Comparison of ENCODE assay signal across 21 mouse cellular contexts in genomic region chrX:100686527-100686926, GRCm38 (mm10). TPM values are rescaled to one million over a fixed set of nuclear protein-coding genes. Genes with fewer than 3 reads are reported as not detected.
DNase-seq lines count a peak whose midpoint lies in the region; ATAC-seq and TF ChIP-seq lines count a peak whose summit lies in the region.
"Had no signal": no experiment of that assay in that cellular context is flagged by ENCODE, and none has a peak within 500 bp of the region (broad histone marks: within the 10 kb centered on the region; RNA-seq: fewer than 3 reads in every experiment).

No protein-coding gene starts in this region.

- H3K4me1 ChIP-seq in liver, adult 2 months (ENCODE audit: control insufficient read depth, insufficient read depth, low read length) = no peaks in the 10 kb centered on the region; the same call in 1 of the 2 replicates
- H3K4me1 ChIP-seq in liver, embryonic 12.5 days = no peaks in the 10 kb centered on the region
- H3K4me1 ChIP-seq: midbrain, embryonic 12.5 days; neural tube, embryonic 15.5 days had no signal

- no peaks in the 10 kb centered on the region for H3K36me3 ChIP-seq in liver, adult 2 months (ENCODE audit: control insufficient read depth, insufficient read depth, low read length)
- peaks cover 56% of the 10 kb centered on the region for H3K36me3 ChIP-seq in liver, embryonic 12.5 days
- H3K36me3 ChIP-seq: neural tube, embryonic 15.5 days had no signal

- TF ChIP-seq CTCF in liver, adult 2 months (IDR thresholded peaks at IDR 0.05; ENCODE audit: low read depth, low read length) = no peak

- no peak for ATAC-seq in liver, embryonic 12.5 days
- no peak for ATAC-seq in megakaryocyte-erythroid progenitor cell, adult 5-6 weeks (replicated peaks; ENCODE audit: low FRiP score, low TSS enrichment, poor library complexity, severe bottlenecking)
- ATAC-seq: forebrain, embryonic 16.5 days had no signal

- no peaks in the 10 kb centered on the region for H3K79me2 ChIP-seq in liver, adult 2 months (ENCODE audit: control insufficient read depth, insufficient read depth, low read length)

- H3K4me3 ChIP-seq in liver, adult 2 months (ENCODE audit: insufficient read depth, low read depth, low read length) = no peak overlapping the region
- no peak overlapping the region for H3K4me3 ChIP-seq in liver, embryonic 12.5 days
- H3K4me3 ChIP-seq: midbrain, embryonic 12.5 days; neural tube, embryonic 15.5 days had no signal

- H3K9me3 ChIP-seq in liver, embryonic 12.5 days (replicated peaks) = no peaks in the 10 kb centered on the region
- H3K9me3 ChIP-seq: midbrain, embryonic 12.5 days; neural tube, embryonic 15.5 days had no signal

- no peak overlapping the region for H3K27ac ChIP-seq in liver, adult 2 months (replicated peaks; ENCODE audit: insufficient read depth, low read depth, low read length)
- no peak overlapping the region for H3K27ac ChIP-seq in liver, embryonic 12.5 days
- H3K27ac ChIP-seq: macrophage; midbrain, embryonic 12.5 days; neural tube, embryonic 15.5 days had no signal

- peak; percentile 14 for DNase-seq in adrenal gland, postnatal 10 days
- no peak for DNase-seq in adrenal gland, postnatal 25 days
- DNase-seq in liver, adult 2 months (ENCODE audit: extremely low read depth, low read depth, low spot score) = peak; percentile 0
- peak; percentile 15 for DNase-seq in NIH3T3 (ENCODE audit: low read depth)
- peak; percentile 1 for DNase-seq in lung, postnatal 14 days
- no peak for DNase-seq in heart, adult 11 months
- DNase-seq: cerebellum, postnatal 10 days; embryo, embryonic 11 days; heart, adult 18-20 months; heart, postnatal 4 days; left cerebral cortex, postnatal 4 days; right cerebral cortex, postnatal 4 days; thymus, postnatal 36 days had no signal

- no peak overlapping the region for H3K4me2 ChIP-seq in liver, embryonic 12.5 days
- H3K4me2 ChIP-seq: liver, embryonic 11.5 days; midbrain, embryonic 12.5 days; neural tube, embryonic 15.5 days had no signal

- 5% methylated on average over 3 of the region's 3 CpGs for WGBS in liver, adult 2 months
- 72% methylated on average over 3 of the region's 3 CpGs for WGBS in liver, embryonic 12.5 days (ENCODE audit: insufficient replicate concordance)

- no peak overlapping the region for H3K9ac ChIP-seq in liver, adult 2 months (ENCODE audit: low read depth, low read length)
- H3K9ac ChIP-seq in liver, embryonic 12.5 days = no peak overlapping the region
- H3K9ac ChIP-seq: midbrain, embryonic 12.5 days; neural tube, embryonic 15.5 days had no signal

- no peaks in the 10 kb centered on the region for H3K27me3 ChIP-seq in liver, adult 2 months (ENCODE audit: control insufficient read depth, insufficient read depth, low read length)
- 0 out of 2 replicates have a peak, but pooled peaks cover 3% of the 10 kb centered on the region for H3K27me3 ChIP-seq in liver, embryonic 12.5 days (replicated peaks)

- no peak for TF ChIP-seq POLR2A in liver, adult 2 months (IDR thresholded peaks at IDR 0.05; ENCODE audit: extremely low read depth, insufficient read depth, low read length)

RNA-seq across cellular contexts. Expression of gene Gdpd2, which starts 43.1 kb away (rescaled TPM):
- 1 to 10 TPM in 1 of 2 experiments, under 1 TPM in 1; 0.69 to 1.2 TPM for total RNA-seq in adrenal gland, postnatal 10 days (2021)
- total RNA-seq in adrenal gland, postnatal 25 days (2021) = 0.58 TPM in 1 of 2 replicates, not detected in the other
- total RNA-seq in liver, adult 2 months (2014; rRNA removed) = not detected in 2 replicates
- not detected in 2 replicates for polyA plus RNA-seq in liver, adult 2 months (2012; rRNA removed)
- polyA plus RNA-seq in liver, embryonic 12.5 days (2016; fragmentation: Nextera tagmentation; extraction: Ambion mirVana) = 0.08 and 0.39 TPM in 2 replicates
- not detected in 2 replicates for total RNA-seq in megakaryocyte-erythroid progenitor cell, adult 5-6 weeks (2014; fragmentation: Nextera tagmentation)
- 1.0 TPM in 1 of 2 replicates, not detected in the other for total RNA-seq in megakaryocyte-erythroid progenitor cell, adult 5-6 weeks (2017)
- total RNA-seq: gastrocnemius, adult 18-20 months had no signal
- polyA plus RNA-seq: macrophage had no signal

Comparison
In these comparisons a context has a peak if more than half of its experiments do, and no peak if none do; other contexts are left out.
1. DNase-seq: peak in adrenal gland, postnatal 10 days (single experiment), liver, adult 2 months (single experiment), NIH3T3 (single experiment) and lung, postnatal 14 days (single experiment); none in adrenal gland, postnatal 25 days (single experiment) and heart, adult 11 months (single experiment).